Mouse (Mus musculus) brain, embryonic 14.5 days (tissue): Measurements from ENCODE around the gene Asna1.

Experiments
- CTCF ChIP-seq: fragments of 200-500 bp; IDR thresholded peaks from 2 replicates; pipeline ENCODE4 v1.5.1; 2012; ENCODE audit warnings: inconsistent platforms, mild to moderate bottlenecking, moderate library complexity, borderline replicate concordance; ENCODE audit not compliant: insufficient read depth, insufficient read length; ENCODE audit errors: extremely low read depth
- POLR2A ChIP-seq: fragments of 200-500 bp; IDR thresholded peaks from 2 replicates; pipeline ENCODE4 v1.6.1; 2012; ENCODE audit warnings: mild to moderate bottlenecking, inconsistent platforms, borderline replicate concordance; ENCODE audit not compliant: poor library complexity, insufficient read depth, insufficient read length, severe bottlenecking; ENCODE audit errors: extremely low read depth

DNA sequence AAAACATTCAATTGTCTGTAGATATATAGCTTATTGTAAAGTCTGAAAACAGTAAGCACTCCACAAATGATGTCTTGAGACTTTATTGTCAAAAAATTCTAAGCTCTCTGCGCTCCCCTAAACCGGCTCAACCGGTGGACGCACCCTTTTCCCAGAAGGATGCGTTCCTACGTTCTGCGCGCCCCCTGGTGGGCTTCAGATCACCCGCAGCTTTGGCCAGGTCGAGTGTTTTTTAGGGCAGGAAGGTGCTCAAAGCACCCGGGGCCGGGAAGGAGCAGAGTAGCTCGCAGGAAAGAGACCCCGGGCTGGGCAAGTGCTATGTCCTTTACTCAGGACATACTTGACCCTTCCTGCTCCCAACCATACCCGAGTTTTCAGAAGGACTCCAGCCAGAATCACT lies 35.3 kb downstream of the Asna1 start:
- TF ChIP-seq POLR2A = 0 out of 2 replicates have a peak, but pooled peaks have one; percentile 4
- peak; percentile 90 for TF ChIP-seq CTCF
